Mouse (Mus musculus) heart, embryonic 15.5 days (tissue): ENCODE measurements around the gene Pafah1b1. TPM values are rescaled to one million over a fixed set of nuclear protein-coding genes. Genes with fewer than 3 reads are reported as not detected.

Experiments used
- ATAC-seq: fragments of 200-750 bp; cut with Nextera tagmentation; replicated peaks from 2 replicates; pipeline ENCODE4 v1.8.0; 2017; ENCODE audit warnings: low read depth, moderate TSS enrichment; ENCODE audit not compliant: insufficient number of reproducible peaks, insufficient read depth, low FRiP score
- H3K27ac ChIP-seq: fragments of 300-500 bp; sonication (generic); 2 replicates; pipeline ENCODE4 v1.5.1; 2015; ENCODE audit warnings: mild to moderate bottlenecking, inconsistent platforms
- H3K27me3 ChIP-seq: fragments of 300-500 bp; sonication (generic); 2 replicates; pipeline ENCODE4 v1.6.1; 2015; ENCODE audit warnings: inconsistent platforms
- H3K36me3 ChIP-seq: fragments of 300-500 bp; sonication (generic); 2 replicates; pipeline ENCODE4 v1.6.1; 2015; ENCODE audit warnings: mild to moderate bottlenecking, inconsistent platforms
- H3K4me1 ChIP-seq: fragments of 300-500 bp; sonication (generic); replicated peaks from 2 replicates; pipeline ENCODE4 v1.6.1; 2015; ENCODE audit warnings: inconsistent platforms
- H3K4me2 ChIP-seq: fragments of 300-500 bp; sonication (generic); 2 replicates; pipeline ENCODE4 v1.6.1; 2015; ENCODE audit warnings: inconsistent platforms, mild to moderate bottlenecking, moderate library complexity
- H3K4me3 ChIP-seq: fragments of 300-500 bp; sonication (generic); 2 replicates; pipeline ENCODE4 v1.5.1; 2015; ENCODE audit warnings: mild to moderate bottlenecking, inconsistent platforms
- H3K9ac ChIP-seq: fragments of 300-500 bp; sonication (generic); 2 replicates; pipeline ENCODE4 v1.6.1; 2015; ENCODE audit warnings: mild to moderate bottlenecking, inconsistent platforms
- H3K9me3 ChIP-seq: fragments of 300-500 bp; sonication (generic); replicated peaks from 2 replicates; pipeline ENCODE4 v1.6.1; 2016; ENCODE audit warnings: inconsistent platforms
- WGBS: fragments of 180-500 bp; shearing (Covaris S2); methylation state at CpG from one replicate; pipeline ENCODE4 v1.1.7; 2015; ENCODE audit warnings: mixed read lengths; 5-methylcytosine and 5-hydroxymethylcytosine counted together
- polyA plus RNA-seq: library from polyadenylated mRNA; unstranded; fragments of >200 nt; fragmentation: Nextera tagmentation; extraction: Ambion mirVana; gene quantifications from 2 replicates; pipeline ENCODE4 v1.2.1, GENCODE M21; 2015

The Pafah1b1 gene
- polyA plus RNA-seq, 1 experiment from 2014 or later: 46.9 TPM

DNA sequence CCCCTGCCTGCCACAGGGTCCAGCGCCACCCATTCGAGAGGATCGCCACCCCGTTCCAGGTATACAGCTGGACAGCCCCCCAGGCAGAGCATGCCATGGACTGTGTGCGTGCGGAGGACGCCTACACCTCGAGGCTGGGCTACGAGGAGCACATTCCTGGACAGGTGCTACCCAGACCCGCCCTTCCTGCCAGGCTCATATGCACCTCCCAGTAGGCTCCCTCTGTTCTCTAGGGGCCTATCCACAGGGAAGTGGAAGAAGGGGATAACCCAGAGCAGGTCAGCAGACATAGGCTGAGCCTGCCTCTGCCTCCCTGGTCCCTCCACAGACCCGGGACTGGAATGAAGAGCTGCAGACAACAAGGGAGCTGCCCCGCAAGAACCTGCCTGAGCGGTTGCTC, 64.1 kb downstream of the Pafah1b1 start:
- H3K9me3 ChIP-seq: peaks cover 4% of the 10 kb centered on the region; the same call in 1 of the 2 replicates
- 94% methylated on average over 13 of the region's 13 CpGs for whole genome bisulfite sequencing
- H3K27me3 ChIP-seq: no peaks in the 10 kb centered on the region

DNA sequence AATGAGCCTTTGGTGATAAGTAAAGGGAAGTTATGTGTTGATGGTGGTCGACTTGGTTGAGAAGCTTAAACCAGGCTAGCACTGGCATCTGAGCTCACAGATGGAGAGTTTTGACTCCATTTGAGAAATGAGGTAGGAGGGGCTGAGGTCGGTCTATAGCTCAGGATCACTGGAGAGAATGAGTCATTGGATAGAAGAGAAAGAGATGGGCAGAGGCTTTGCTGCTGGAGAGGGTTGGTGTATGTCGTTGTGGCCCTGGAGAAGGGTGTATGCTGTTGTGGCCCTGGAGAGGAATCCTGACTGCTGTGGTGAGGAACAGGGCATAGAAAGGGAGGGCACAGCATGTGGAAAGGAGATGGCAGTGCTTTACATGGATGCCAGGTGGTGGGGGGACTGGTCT, 68.5 kb downstream of the Pafah1b1 start:
- Histone ChIP-seq H3K36me3 (peaks cover 46% of the 10 kb centered on the region), H3K4me1 (peaks cover 50% of the 10 kb centered on the region), H3K27ac (no peak overlapping the region), H3K4me2 (no peak overlapping the region), H3K4me3 (no peak overlapping the region), H3K9me3 (peaks cover 4% of the 10 kb centered on the region; the same call in 1 of the 2 replicates), H3K27me3 (no peaks in the 10 kb centered on the region), H3K9ac (no peak overlapping the region)
- no peak for ATAC-seq
- 66% methylated on average over 3 of the region's 3 CpGs for WGBS

More for the DNA sequence above, 64.1 kb downstream of the Pafah1b1 start:
- H3K36me3 ChIP-seq: peaks cover 90% of the 10 kb centered on the region
- H3K4me3 ChIP-seq: no peak overlapping the region
- H3K4me1 ChIP-seq: peaks cover 6% of the 10 kb centered on the region; the same call in 1 of the 2 replicates
- no peak overlapping the region for H3K9ac ChIP-seq
- H3K27ac ChIP-seq: no peak overlapping the region
- H3K4me2 ChIP-seq: no peak overlapping the region
- no peak for ATAC-seq

GRCm38 (mm10) chr11:74653385-74653784, 71.1 kb downstream of the Pafah1b1 start:
- H3K27ac ChIP-seq: peak overlapping the region; percentile 93
- 48% methylated on average over 6 of the region's 6 CpGs for WGBS
- peak overlapping the region; percentile 49 for H3K9ac ChIP-seq
- peak; percentile 53 for ATAC-seq
- peak overlapping the region; percentile 83 for H3K4me2 ChIP-seq
- H3K4me1 ChIP-seq: peaks cover 65% of the 10 kb centered on the region
- no peaks in the 10 kb centered on the region for H3K27me3 ChIP-seq
- peak overlapping the region; percentile 20 for H3K4me3 ChIP-seq
- H3K9me3 ChIP-seq: peaks cover 4% of the 10 kb centered on the region; the same call in 1 of the 2 replicates
- peaks cover 21% of the 10 kb centered on the region for H3K36me3 ChIP-seq

- H3K4me1 ChIP-seq: peaks cover 65% of the 10 kb centered on the region
- peaks cover under 1% of the 10 kb centered on the region; the same call in 1 of the 2 replicates for H3K9me3 ChIP-seq
- H3K4me2 ChIP-seq: peak overlapping the region; percentile 83
- H3K4me3 ChIP-seq: peak overlapping the region; percentile 20
- peak overlapping the region; percentile 49; the same call in 1 of the 2 replicates for H3K9ac ChIP-seq
- ATAC-seq: no peak
- peak overlapping the region; percentile 93 for H3K27ac ChIP-seq
- no peaks in the 10 kb centered on the region for H3K27me3 ChIP-seq
- WGBS: 67% methylated on average over 4 of the region's 4 CpGs
- H3K36me3 ChIP-seq: peaks cover 15% of the 10 kb centered on the region
Measured at GRCm38 (mm10) chr11:74652791-74653191, 71.7 kb downstream of the Pafah1b1 start.

- Histone ChIP-seq H3K36me3 (no peaks in the 10 kb centered on the region), H3K27me3 (no peaks in the 10 kb centered on the region), H3K4me3 (peak overlapping the region; percentile 97), H3K9me3 (no peaks in the 10 kb centered on the region), H3K4me2 (peak overlapping the region; percentile 83), H3K27ac (peak overlapping the region; percentile 93), H3K9ac (peak overlapping the region; percentile 95), H3K4me1 (peaks cover 63% of the 10 kb centered on the region)
- ATAC-seq: no peak
- WGBS: 33% methylated on average over 4 of the region's 4 CpGs
Measured at GRCm38 (mm10) chr11:74650576-74651100, 73.8 kb downstream of the Pafah1b1 start.

GRCm38 (mm10) chr11:74649647-74650551, 74.6 kb downstream of the Pafah1b1 start:
- 1% methylated on average over 53 of the region's 53 CpGs for WGBS
- ATAC-seq: peak; percentile 30
- Histone ChIP-seq H3K27me3 (no peaks in the 10 kb centered on the region), H3K9ac (peak overlapping the region; percentile 95), H3K4me2 (peak overlapping the region; percentile 83), H3K4me1 (peaks cover 55% of the 10 kb centered on the region), H3K27ac (peak overlapping the region; percentile 93), H3K4me3 (peak overlapping the region; percentile 97), H3K36me3 (no peaks in the 10 kb centered on the region), H3K9me3 (no peaks in the 10 kb centered on the region)

DNA sequence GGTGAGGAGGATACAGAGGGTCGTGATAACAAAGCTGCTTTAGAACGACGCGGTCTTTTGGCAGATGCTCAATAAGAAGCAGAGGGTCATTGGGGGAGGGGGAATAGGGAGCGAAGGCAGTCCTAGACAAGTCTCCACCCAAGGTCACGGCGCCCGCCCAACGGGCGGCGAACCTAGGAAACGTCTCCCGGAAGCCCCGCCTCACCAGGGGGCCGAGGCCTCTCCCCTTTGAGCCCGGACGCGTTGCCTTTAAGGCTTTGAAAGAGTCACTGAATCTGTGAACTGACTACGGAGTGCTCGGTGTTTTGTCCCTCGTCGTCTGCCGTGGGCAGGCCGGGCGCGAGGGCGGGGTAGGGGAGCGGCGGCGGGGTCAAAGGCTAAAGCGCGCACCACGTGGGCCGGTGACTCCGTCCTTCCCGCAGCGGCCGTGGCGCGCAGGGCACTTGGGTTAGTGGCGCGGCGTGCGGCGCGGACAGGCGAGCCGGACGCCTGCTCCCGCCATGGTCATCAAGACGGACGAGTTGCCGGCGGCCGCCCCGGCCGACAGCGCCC, 75.3 kb downstream of the Pafah1b1 start, which contains the start of gene Cluh:
TSS of gene Cluh (plus strand) at position 401 of the 552 bp plus-strand sequence.
- Histone ChIP-seq H3K36me3 (no peaks in the 10 kb centered on the region), H3K4me2 (peak within 1 kb of the TSS; percentile 83), H3K4me1 (peaks cover 48% of the 10 kb centered on the region), H3K27ac (peak within 1 kb of the TSS; percentile 93), H3K9me3 (no peaks in the 10 kb centered on the region), H3K4me3 (peak within 1 kb of the TSS; percentile 97), H3K27me3 (no peaks in the 10 kb centered on the region), H3K9ac (peak within 1 kb of the TSS; percentile 95)
- ATAC-seq: peak; percentile 90
- under 1% methylated on average over 58 of the region's 58 CpGs for WGBS

- peak overlapping the region; percentile 83 for H3K4me2 ChIP-seq
- no peaks in the 10 kb centered on the region for H3K9me3 ChIP-seq
- H3K4me3 ChIP-seq: peak overlapping the region; percentile 97
- peak; percentile 0; the same call in 1 of the 2 replicates for ATAC-seq
- 9% methylated on average over 1 of the region's 1 CpGs for WGBS
- H3K36me3 ChIP-seq: no peaks in the 10 kb centered on the region
- no peaks in the 10 kb centered on the region for H3K27me3 ChIP-seq
- H3K9ac ChIP-seq: peak overlapping the region; percentile 45
- H3K4me1 ChIP-seq: peaks cover 43% of the 10 kb centered on the region
- peak overlapping the region; percentile 93 for H3K27ac ChIP-seq
Measured at GRCm38 (mm10) chr11:74648676-74649075, 75.8 kb downstream of the Pafah1b1 start.

GRCm38 (mm10) chr11:74647966-74648365, 76.5 kb downstream of the Pafah1b1 start:
- Histone ChIP-seq H3K27me3 (no peaks in the 10 kb centered on the region), H3K4me3 (no peak overlapping the region), H3K4me1 (peaks cover 36% of the 10 kb centered on the region), H3K4me2 (no peak overlapping the region), H3K9ac (no peak overlapping the region), H3K9me3 (no peaks in the 10 kb centered on the region), H3K27ac (peak overlapping the region; percentile 93; the same call in 1 of the 2 replicates), H3K36me3 (no peaks in the 10 kb centered on the region)
- ATAC-seq: no peak
- WGBS: 97% methylated on average over 1 of the region's 1 CpGs

- Histone ChIP-seq H3K9ac (0 out of 2 replicates have a peak overlapping the region, but pooled peaks have one; percentile 89), H3K27me3 (no peaks in the 10 kb centered on the region), H3K36me3 (no peaks in the 10 kb centered on the region), H3K4me3 (no peak overlapping the region), H3K27ac (no peak overlapping the region), H3K4me1 (peaks cover 21% of the 10 kb centered on the region), H3K9me3 (no peaks in the 10 kb centered on the region), H3K4me2 (peak overlapping the region; percentile 84)
- 57% methylated on average over 1 of the region's 1 CpGs for WGBS
- no peak for ATAC-seq
Measured at GRCm38 (mm10) chr11:74639628-74640027, 84.8 kb downstream of the Pafah1b1 start.
